Mouse (Mus musculus) lung, embryonic 14.5 days (tissue): Measurements from ENCODE around the gene Vcpkmt. TPM values are rescaled to one million over a fixed set of nuclear protein-coding genes. Genes with fewer than 3 reads are reported as not detected.

Experiments
- ATAC-seq: fragments of 200-750 bp; cut with Nextera tagmentation; 2 replicates; pipeline ENCODE4 v1.8.0; 2017; ENCODE audit warnings: mild to moderate bottlenecking, moderate TSS enrichment, moderate library complexity; ENCODE audit not compliant: insufficient read depth
- DNase-seq: peaks from one replicate; pipeline ENCODE4 v3.0.0-alpha.2; 2015
- H3K27ac ChIP-seq: fragments of 300-500 bp; sonication (generic); 2 replicates; pipeline ENCODE4 v1.5.1; 2014; ENCODE audit warnings: low read depth, mild to moderate bottlenecking, moderate library complexity
- H3K27me3 ChIP-seq: fragments of 300-500 bp; sonication (generic); 2 replicates; pipeline ENCODE4 v1.6.1; 2014; ENCODE audit warnings: low read length, control low read depth; ENCODE audit not compliant: insufficient read depth
- H3K36me3 ChIP-seq: fragments of 300-500 bp; sonication (generic); 2 replicates; pipeline ENCODE4 v1.6.1; 2014; ENCODE audit warnings: control low read depth; ENCODE audit not compliant: insufficient read depth
- H3K4me1 ChIP-seq: fragments of 300-500 bp; sonication (generic); 2 replicates; pipeline ENCODE4 v1.6.1; 2014; ENCODE audit warnings: antibody characterized with exemption, control low read depth; ENCODE audit not compliant: insufficient read depth
- H3K4me2 ChIP-seq: fragments of 300-500 bp; sonication (generic); 2 replicates; pipeline ENCODE4 v1.6.1; 2014; ENCODE audit warnings: mild to moderate bottlenecking
- H3K4me3 ChIP-seq: fragments of 300-500 bp; sonication (generic); 2 replicates; pipeline ENCODE4 v1.5.1; 2014; ENCODE audit warnings: low read depth, low read length
- H3K9ac ChIP-seq: fragments of 300-500 bp; sonication (generic); 2 replicates; pipeline ENCODE4 v1.6.1; 2014
- H3K9me3 ChIP-seq: fragments of 300-500 bp; sonication (generic); 2 replicates; pipeline ENCODE4 v1.6.1; 2016; ENCODE audit warnings: low read depth, low read length, control low read depth
- CTCF ChIP-seq: IDR thresholded peaks from 2 replicates; pipeline ENCODE4 v1.5.1; 2016; ENCODE audit warnings: antibody characterized with exemption, low read depth
- WGBS: fragments of 180-500 bp; shearing (Covaris S2); extraction: QIAGEN DNeasy Blood & Tissue Kit; methylation state at CpG from one replicate; pipeline ENCODE4 v1.1.7; 2014; 5-methylcytosine and 5-hydroxymethylcytosine counted together
- microRNA-seq: library from miRNA; unstranded; fragments of <30 nt; microRNA quantifications from one replicate; pipeline ENCODE4, GENCODE M21; 2016; ENCODE audit warnings: borderline number of aligned reads
- polyA plus RNA-seq: library from polyadenylated mRNA; unstranded; fragments of >200 nt; fragmentation: Nextera tagmentation; extraction: Ambion mirVana; gene quantifications from 2 replicates; pipeline ENCODE4 v1.2.1, GENCODE M21; 2014

Gene Vcpkmt
- polyA plus RNA-seq, 1 experiment from 2014 or later = 26.5 TPM

GRCm38 (mm10) chr12:69529694-69530403 is 53.0 kb downstream of the Vcpkmt start:
- no peak for ATAC-seq
- no peak for TF ChIP-seq CTCF
- Histone ChIP-seq H3K27ac (no peak overlapping the region), H3K36me3 (no peaks in the 10 kb centered on the region), H3K4me2 (no peak overlapping the region), H3K27me3 (no peaks in the 10 kb centered on the region), H3K4me3 (no peak overlapping the region), H3K9me3 (no peaks in the 10 kb centered on the region), H3K4me1 (peaks cover 6% of the 10 kb centered on the region; the same call in 1 of the 2 replicates), H3K9ac (no peak overlapping the region)
- WGBS = 68% methylated on average over 13 of the region's 13 CpGs
- DNase-seq = peak; percentile 23

GRCm38 (mm10) chr12:69528275-69529032 is 54.4 kb downstream of the Vcpkmt start:
- H3K4me2 ChIP-seq = no peak overlapping the region
- 44% methylated on average over 8 of the region's 8 CpGs for WGBS

More at GRCm38 (mm10) chr12:69528275-69529032, 54.4 kb downstream of the Vcpkmt start:
- Histone ChIP-seq H3K9me3 (no peaks in the 10 kb centered on the region), H3K27ac (no peak overlapping the region), H3K4me1 (peaks cover 9% of the 10 kb centered on the region; the same call in 1 of the 2 replicates), H3K4me3 (no peak overlapping the region), H3K27me3 (no peaks in the 10 kb centered on the region), H3K36me3 (no peaks in the 10 kb centered on the region), H3K9ac (no peak overlapping the region)
- no peak for TF ChIP-seq CTCF
- peak; percentile 75 for ATAC-seq
- peak; percentile 71 for DNase-seq

Small RNA genes within 50 kb of the gene (microRNA-seq; reads per million reads assigned to microRNA genes)
- gene Gm23018 = not detected

Other genes with a start within 250 kb of the Vcpkmt start
- 79.3 and 84.8 TPM in 2 replicates for gene Nemf, start 225.9 kb downstream of the Vcpkmt start, polyA plus RNA-seq
- 59.9 and 61.8 TPM in 2 replicates for gene Arf6, start 210.9 kb downstream of the Vcpkmt start, polyA plus RNA-seq
- 2.0 and 2.2 TPM in 2 replicates for gene Gm9887, start 210.6 kb downstream of the Vcpkmt start, polyA plus RNA-seq
- 11.4 and 13.0 TPM in 2 replicates for gene Sos2, start 98.8 kb upstream of the Vcpkmt start, polyA plus RNA-seq
- gene L2hgdh, start 141.8 kb upstream of the Vcpkmt start, polyA plus RNA-seq = 13.1 and 14.5 TPM in 2 replicates
- 29.4 and 33.3 TPM in 2 replicates for gene Atp5s, start 141.9 kb upstream of the Vcpkmt start, polyA plus RNA-seq
- gene Cdkl1, start 208.2 kb upstream of the Vcpkmt start, polyA plus RNA-seq = 1.6 and 1.8 TPM in 2 replicates